Mouse (Mus musculus): ENCODE data around the gene Phlpp2. TPM values are rescaled to one million over a fixed set of nuclear protein-coding genes. Genes with fewer than 3 reads are reported as not detected.

Gene Phlpp2
- polyA plus RNA-seq, 1 experiment from 2014 or later, result 2.8 TPM

DNA sequence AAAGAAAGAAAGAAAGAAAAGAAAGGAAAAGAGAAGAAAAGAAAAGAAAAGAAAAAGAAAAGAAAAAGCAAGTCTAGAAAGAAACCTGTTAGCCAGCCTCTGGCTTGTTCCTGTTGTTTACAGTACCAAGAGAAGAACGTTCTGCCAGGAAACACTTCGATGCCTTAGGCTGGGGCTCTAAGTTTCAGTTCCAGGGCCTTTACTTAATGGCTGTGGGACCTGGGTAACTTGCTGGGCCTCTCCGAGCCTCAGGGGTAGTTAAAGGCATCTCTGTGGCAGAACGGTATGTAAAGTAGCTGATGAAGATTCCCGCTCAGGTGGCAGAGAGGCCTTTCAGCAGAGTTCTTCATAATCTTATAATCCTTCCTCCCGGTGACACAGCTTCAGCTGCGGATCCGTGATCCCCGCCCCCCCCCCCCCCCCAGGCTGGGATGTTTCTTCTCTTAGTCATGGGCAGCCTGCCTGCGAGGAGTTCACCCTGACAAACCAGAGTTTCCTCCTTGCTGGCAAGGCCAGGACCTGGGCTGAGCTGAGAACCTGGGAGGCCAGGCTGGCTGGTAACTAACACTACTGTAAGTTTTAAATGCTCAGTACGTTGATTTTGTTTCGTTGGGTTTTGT, 89.8 kb downstream of the Phlpp2 start:
- WGBS, result 30% methylated on average over 11 of the region's 12 CpGs
- Histone ChIP-seq H3K27me3 (ENCODE audit: control insufficient read depth, insufficient read depth, low read length) (peaks cover 18% of the 10 kb centered on the region), H3K27ac (replicated peaks; ENCODE audit: low read depth, low read length) (no peak overlapping the region), H3K4me3 (ENCODE audit: low read depth, low read length) (no peak overlapping the region), H3K4me2 (ENCODE audit: low read depth, low read length) (no peak overlapping the region), H3K9ac (replicated peaks; ENCODE audit: low read length) (no peak overlapping the region), H3K36me3 (replicated peaks; ENCODE audit: control insufficient read depth, insufficient read depth, low read depth, low read length) (no peaks in the 10 kb centered on the region), H3K4me1 (ENCODE audit: control insufficient read depth, insufficient read depth, low read length) (peaks cover 3% of the 10 kb centered on the region; the same call in 1 of the 2 replicates), H3K9me3 (replicated peaks; ENCODE audit: control insufficient read depth, low read length) (no peaks in the 10 kb centered on the region)
- ATAC-seq (replicated peaks; ENCODE audit: insufficient number of reproducible peaks, low FRiP score, low TSS enrichment, low read depth) (no peak), DNase-seq (ENCODE audit: low spot score) (no peak)

DNA sequence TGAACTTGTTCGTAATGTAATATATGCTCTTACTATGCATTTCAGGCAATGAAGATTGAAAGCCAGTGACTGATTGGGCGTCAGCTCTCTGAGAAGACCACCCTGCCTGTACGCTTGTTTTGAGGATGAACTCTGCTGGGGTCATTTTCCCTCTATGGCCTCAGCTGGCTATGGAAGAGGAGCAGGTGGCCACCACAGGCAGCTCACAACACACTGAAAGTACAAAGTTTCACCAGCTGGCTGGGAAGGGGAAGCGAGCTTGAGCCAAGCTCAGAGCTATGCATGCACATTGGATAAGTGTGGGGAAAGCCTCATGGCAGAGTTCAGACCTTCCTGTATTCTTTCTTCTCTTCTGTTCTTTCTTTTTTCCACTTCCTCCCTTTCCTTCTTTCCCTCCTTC, 90.8 kb downstream of the Phlpp2 start:
- 86% methylated on average over 4 of the region's 4 CpGs for WGBS
- ATAC-seq (replicated peaks; ENCODE audit: insufficient number of reproducible peaks, low FRiP score, low TSS enrichment, low read depth), result no peak
- Histone ChIP-seq H3K4me1 (ENCODE audit: control insufficient read depth, insufficient read depth, low read length) (peaks cover 3% of the 10 kb centered on the region; the same call in 1 of the 2 replicates), H3K4me3 (ENCODE audit: low read depth, low read length) (no peak overlapping the region), H3K27me3 (ENCODE audit: control insufficient read depth, insufficient read depth, low read length) (peaks cover 18% of the 10 kb centered on the region), H3K36me3 (replicated peaks; ENCODE audit: control insufficient read depth, insufficient read depth, low read depth, low read length) (no peaks in the 10 kb centered on the region), H3K27ac (replicated peaks; ENCODE audit: low read depth, low read length) (no peak overlapping the region), H3K9ac (replicated peaks; ENCODE audit: low read length) (no peak overlapping the region), H3K4me2 (ENCODE audit: low read depth, low read length) (no peak overlapping the region), H3K9me3 (replicated peaks; ENCODE audit: control insufficient read depth, low read length) (no peaks in the 10 kb centered on the region)
- DNase-seq (ENCODE audit: low spot score), result no peak

DNA sequence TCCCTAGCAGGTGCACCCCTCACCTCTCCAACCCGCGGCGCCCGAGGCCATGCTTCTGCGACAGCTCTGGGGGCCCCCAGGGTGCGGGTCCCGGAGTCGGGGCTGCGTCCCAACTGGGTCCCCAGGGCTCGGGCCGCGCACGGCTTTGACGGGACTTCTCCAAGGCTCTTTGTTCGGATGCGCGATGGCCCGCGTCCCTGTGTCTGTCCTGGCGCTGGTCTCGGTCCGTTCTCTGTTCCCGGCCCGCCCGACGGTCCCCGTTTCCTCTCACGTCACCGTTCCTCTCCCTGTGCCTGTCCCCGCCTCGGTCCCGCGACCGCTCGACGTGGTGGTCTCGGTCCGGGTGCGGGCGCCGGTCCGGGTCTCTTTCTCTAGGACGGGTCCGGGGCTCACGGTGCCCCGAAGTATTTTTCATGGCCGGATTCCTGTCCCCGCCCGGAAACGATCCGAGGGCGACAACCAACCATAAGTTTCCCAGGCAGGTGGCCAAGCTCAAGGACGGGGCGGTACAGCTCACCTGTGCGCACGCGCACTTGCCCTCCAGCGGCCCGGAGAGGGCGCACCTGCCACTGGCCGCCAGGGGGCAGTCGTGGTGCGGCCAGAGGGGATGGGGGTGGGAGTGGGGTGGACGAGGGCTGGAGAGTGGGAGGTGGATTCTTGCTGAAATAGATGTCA, 93.5 kb downstream of the Phlpp2 start, which contains the start of gene Marveld3:
Gene Marveld3 (minus strand): TSS at position 511 of the 675 bp plus-strand sequence.
- WGBS, result 2% methylated on average over 61 of the region's 64 CpGs
- peak within 1 kb of the TSS; percentile 68 for H3K4me2 ChIP-seq (ENCODE audit: low read depth, low read length)

DNA sequence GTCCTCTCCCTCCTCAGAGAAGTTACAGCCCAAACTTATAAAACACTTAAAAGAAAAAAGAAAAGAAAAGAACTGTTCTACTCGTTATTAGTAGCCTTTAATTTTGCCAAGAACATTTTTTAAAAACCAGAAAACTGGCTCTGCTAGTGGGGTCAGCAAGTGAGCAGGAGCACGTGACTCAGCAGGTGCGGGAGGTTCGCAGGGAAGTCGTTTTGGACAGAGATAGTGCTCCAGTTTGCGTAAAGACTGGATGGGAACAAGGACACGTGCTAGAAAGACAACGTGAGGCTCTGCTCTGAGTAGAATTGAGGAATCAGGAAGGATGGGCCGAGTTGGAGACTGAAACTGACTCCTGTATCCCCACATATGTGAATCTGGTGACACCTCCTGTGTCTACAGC, 94.6 kb downstream of the Phlpp2 start:
- no peak for ATAC-seq (replicated peaks; ENCODE audit: insufficient number of reproducible peaks, low FRiP score, low TSS enrichment, low read depth)
- whole genome bisulfite sequencing, result 76% methylated on average over 9 of the region's 9 CpGs
- peaks cover 18% of the 10 kb centered on the region for H3K27me3 ChIP-seq (ENCODE audit: control insufficient read depth, insufficient read depth, low read length)

More for the DNA sequence above, 93.5 kb downstream of the Phlpp2 start, which contains the start of gene Marveld3:
- Histone ChIP-seq H3K9ac (replicated peaks; ENCODE audit: low read length) (peak within 1 kb of the TSS; percentile 39), H3K4me3 (ENCODE audit: low read depth, low read length) (peak within 1 kb of the TSS; percentile 28), H3K27me3 (ENCODE audit: control insufficient read depth, insufficient read depth, low read length) (peaks cover 18% of the 10 kb centered on the region), H3K36me3 (replicated peaks; ENCODE audit: control insufficient read depth, insufficient read depth, low read depth, low read length) (no peaks in the 10 kb centered on the region), H3K9me3 (replicated peaks; ENCODE audit: control insufficient read depth, low read length) (no peaks in the 10 kb centered on the region), H3K4me1 (ENCODE audit: control insufficient read depth, insufficient read depth, low read length) (peaks cover 3% of the 10 kb centered on the region; the same call in 1 of the 2 replicates), H3K27ac (replicated peaks; ENCODE audit: low read depth, low read length) (no peak within 1 kb of the TSS)
- DNase-seq (ENCODE audit: low spot score) (peak; percentile 65), ATAC-seq (replicated peaks; ENCODE audit: insufficient number of reproducible peaks, low FRiP score, low TSS enrichment, low read depth) (peak; percentile 61; the same call in 1 of the 2 replicates)

DNA sequence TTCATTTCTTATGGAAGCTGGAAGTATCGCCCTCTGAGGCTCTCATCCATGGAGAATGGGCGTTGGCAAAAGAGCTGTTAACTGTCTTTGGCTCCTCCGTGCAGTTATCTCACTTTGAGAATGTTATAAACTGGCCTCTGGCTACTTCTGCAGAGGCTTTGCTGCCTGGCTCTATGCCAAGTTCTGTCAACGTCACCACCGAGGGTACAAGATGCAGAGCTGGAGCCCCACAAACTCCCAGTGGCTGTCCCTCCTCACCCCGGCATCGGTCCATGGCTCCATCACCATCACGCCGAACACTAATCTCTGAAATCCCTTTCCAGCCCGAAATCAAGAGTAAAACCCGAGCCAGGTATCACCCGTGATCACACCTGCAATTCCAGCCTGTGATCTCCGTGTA, 95.1 kb downstream of the Phlpp2 start:
- no peaks in the 10 kb centered on the region for H3K36me3 ChIP-seq (replicated peaks; ENCODE audit: control insufficient read depth, insufficient read depth, low read depth, low read length)
- no peak overlapping the region for H3K4me3 ChIP-seq (ENCODE audit: low read depth, low read length)
- no peak overlapping the region for H3K9ac ChIP-seq (replicated peaks; ENCODE audit: low read length)
- peaks cover 3% of the 10 kb centered on the region; the same call in 1 of the 2 replicates for H3K4me1 ChIP-seq (ENCODE audit: control insufficient read depth, insufficient read depth, low read length)
- H3K4me2 ChIP-seq (ENCODE audit: low read depth, low read length), result no peak overlapping the region
- WGBS, result 75% methylated on average over 13 of the region's 13 CpGs
- DNase-seq (ENCODE audit: low spot score), result no peak
- no peak for ATAC-seq (replicated peaks; ENCODE audit: insufficient number of reproducible peaks, low FRiP score, low TSS enrichment, low read depth)
- H3K27ac ChIP-seq (replicated peaks; ENCODE audit: low read depth, low read length), result no peak overlapping the region
- H3K9me3 ChIP-seq (replicated peaks; ENCODE audit: control insufficient read depth, low read length), result no peaks in the 10 kb centered on the region
- peaks cover 18% of the 10 kb centered on the region for H3K27me3 ChIP-seq (ENCODE audit: control insufficient read depth, insufficient read depth, low read length)

More for the DNA sequence above, 94.6 kb downstream of the Phlpp2 start:
- Histone ChIP-seq H3K9me3 (replicated peaks; ENCODE audit: control insufficient read depth, low read length) (no peaks in the 10 kb centered on the region), H3K4me1 (ENCODE audit: control insufficient read depth, insufficient read depth, low read length) (peaks cover 3% of the 10 kb centered on the region; the same call in 1 of the 2 replicates), H3K27ac (replicated peaks; ENCODE audit: low read depth, low read length) (no peak overlapping the region), H3K4me2 (ENCODE audit: low read depth, low read length) (no peak overlapping the region), H3K9ac (replicated peaks; ENCODE audit: low read length) (no peak overlapping the region), H3K4me3 (ENCODE audit: low read depth, low read length) (no peak overlapping the region), H3K36me3 (replicated peaks; ENCODE audit: control insufficient read depth, insufficient read depth, low read depth, low read length) (no peaks in the 10 kb centered on the region)
- DNase-seq (ENCODE audit: low spot score), result no peak

DNA sequence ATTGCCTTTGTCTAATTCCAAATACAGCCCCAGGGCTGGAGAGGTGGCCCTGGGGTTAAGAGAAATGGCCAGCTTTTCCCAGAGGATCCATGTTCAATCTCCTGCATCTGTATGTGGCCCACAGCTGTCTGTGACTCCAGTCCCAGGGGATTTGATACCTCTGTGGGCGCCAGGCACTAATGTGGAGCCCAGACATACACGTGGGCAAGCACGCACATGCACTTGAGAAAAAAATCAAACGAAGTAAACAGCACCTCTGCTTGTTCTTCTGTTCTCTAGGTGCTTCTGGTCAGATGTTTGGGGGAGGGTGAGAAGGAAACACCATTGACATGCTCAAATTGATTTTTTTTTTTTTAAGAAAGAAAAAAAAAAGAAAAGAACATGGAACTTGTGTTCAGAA, 95.8 kb downstream of the Phlpp2 start:
- H3K27me3 ChIP-seq (ENCODE audit: control insufficient read depth, insufficient read depth, low read length), result peaks cover 18% of the 10 kb centered on the region
- H3K9ac ChIP-seq (replicated peaks; ENCODE audit: low read length), result no peak overlapping the region
- 76% methylated on average over 4 of the region's 4 CpGs for WGBS

DNA sequence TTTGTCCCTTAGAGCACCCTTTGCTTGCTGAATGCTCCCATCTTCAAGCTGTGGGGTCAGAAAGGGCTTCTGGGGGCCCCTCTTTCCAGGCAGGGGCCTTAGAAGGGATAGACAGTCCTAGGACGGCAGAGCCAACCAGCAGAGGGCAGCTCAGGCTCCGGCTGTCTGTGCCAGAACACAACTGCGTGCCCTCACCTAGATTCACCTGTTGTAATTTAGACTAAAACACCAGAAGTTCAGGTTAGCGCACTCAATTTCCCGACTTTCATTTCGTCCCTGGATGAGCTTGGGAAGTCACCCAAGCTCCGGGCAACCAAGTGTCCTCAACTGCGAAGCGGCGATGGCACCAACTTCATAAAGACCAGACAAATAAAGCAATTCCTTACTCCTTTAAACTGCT, 100.5 kb downstream of the Phlpp2 start:
- no peaks in the 10 kb centered on the region for H3K36me3 ChIP-seq (replicated peaks; ENCODE audit: control insufficient read depth, insufficient read depth, low read depth, low read length)
- H3K4me1 ChIP-seq (ENCODE audit: control insufficient read depth, insufficient read depth, low read length), result no peaks in the 10 kb centered on the region
- H3K9ac ChIP-seq (replicated peaks; ENCODE audit: low read length), result no peak overlapping the region
- H3K9me3 ChIP-seq (replicated peaks; ENCODE audit: control insufficient read depth, low read length), result no peaks in the 10 kb centered on the region
- H3K27me3 ChIP-seq (ENCODE audit: control insufficient read depth, insufficient read depth, low read length), result no peaks in the 10 kb centered on the region; the same call in 1 of the 2 replicates
- H3K27ac ChIP-seq (replicated peaks; ENCODE audit: low read depth, low read length), result no peak overlapping the region
- no peak for ATAC-seq (replicated peaks; ENCODE audit: insufficient number of reproducible peaks, low FRiP score, low TSS enrichment, low read depth)
- WGBS, result 47% methylated on average over 10 of the region's 10 CpGs
- no peak overlapping the region for H3K4me2 ChIP-seq (ENCODE audit: low read depth, low read length)
- no peak overlapping the region for H3K4me3 ChIP-seq (ENCODE audit: low read depth, low read length)
- DNase-seq (ENCODE audit: low spot score), result no peak

More for the DNA sequence above, 95.8 kb downstream of the Phlpp2 start:
- H3K4me1 ChIP-seq (ENCODE audit: control insufficient read depth, insufficient read depth, low read length), result peaks cover 3% of the 10 kb centered on the region; the same call in 1 of the 2 replicates
- ATAC-seq (replicated peaks; ENCODE audit: insufficient number of reproducible peaks, low FRiP score, low TSS enrichment, low read depth) (no peak), DNase-seq (ENCODE audit: low spot score) (no peak)
- no peaks in the 10 kb centered on the region for H3K9me3 ChIP-seq (replicated peaks; ENCODE audit: control insufficient read depth, low read length)
- H3K4me3 ChIP-seq (ENCODE audit: low read depth, low read length), result no peak overlapping the region
- H3K36me3 ChIP-seq (replicated peaks; ENCODE audit: control insufficient read depth, insufficient read depth, low read depth, low read length), result no peaks in the 10 kb centered on the region
- no peak overlapping the region for H3K4me2 ChIP-seq (ENCODE audit: low read depth, low read length)
- no peak overlapping the region for H3K27ac ChIP-seq (replicated peaks; ENCODE audit: low read depth, low read length)

DNA sequence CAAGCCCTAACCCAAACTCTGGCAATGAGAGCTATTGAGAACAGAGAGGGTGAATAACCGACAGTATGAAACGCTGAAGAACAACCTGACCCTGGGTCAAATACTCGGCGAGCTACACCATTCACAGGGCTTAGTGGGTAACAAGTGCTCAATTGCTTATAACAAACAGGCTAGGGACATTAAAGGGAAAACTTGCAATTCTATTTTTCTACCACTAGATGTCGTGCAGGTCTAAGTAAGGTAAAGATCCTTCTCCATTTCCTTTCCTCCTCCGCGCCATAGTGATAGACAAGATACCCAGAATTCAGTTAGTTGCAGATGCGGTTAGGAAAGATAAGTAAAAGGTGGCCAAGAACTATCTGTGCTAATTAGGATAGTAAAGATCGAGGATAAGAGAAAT, 102.0 kb downstream of the Phlpp2 start:
- DNase-seq (ENCODE audit: low spot score) (peak; percentile 75), ATAC-seq (replicated peaks; ENCODE audit: insufficient number of reproducible peaks, low FRiP score, low TSS enrichment, low read depth) (no peak)
- Histone ChIP-seq H3K27ac (replicated peaks; ENCODE audit: low read depth, low read length) (no peak overlapping the region), H3K9me3 (replicated peaks; ENCODE audit: control insufficient read depth, low read length) (no peaks in the 10 kb centered on the region), H3K4me2 (ENCODE audit: low read depth, low read length) (no peak overlapping the region), H3K9ac (replicated peaks; ENCODE audit: low read length) (no peak overlapping the region), H3K4me1 (ENCODE audit: control insufficient read depth, insufficient read depth, low read length) (no peaks in the 10 kb centered on the region), H3K36me3 (replicated peaks; ENCODE audit: control insufficient read depth, insufficient read depth, low read depth, low read length) (no peaks in the 10 kb centered on the region), H3K4me3 (ENCODE audit: low read depth, low read length) (no peak overlapping the region), H3K27me3 (ENCODE audit: control insufficient read depth, insufficient read depth, low read length) (no peaks in the 10 kb centered on the region; the same call in 1 of the 2 replicates)
- 9% methylated on average over 9 of the region's 9 CpGs for WGBS
